Mouse (Mus musculus) hindbrain, postnatal 0 days (tissue): ENCODE results near the gene Fgfr2. TPM values are rescaled to one million over a fixed set of nuclear protein-coding genes. Genes with fewer than 3 reads are reported as not detected.
A peak's percentile ranks its signal among the peaks of the same experiment; 100 is the strongest.

Source experiments
- ATAC-seq: fragments of 200-750 bp; cut with Nextera tagmentation; 2 replicates; pipeline ENCODE4 v1.8.0; 2017; ENCODE audit warnings: mild to moderate bottlenecking, moderate TSS enrichment, moderate library complexity
- DNase-seq: peaks from one replicate; pipeline ENCODE4 v3.0.0-alpha.2; 2015; ENCODE audit warnings: low spot score
- H3K27ac ChIP-seq: fragments of 300-500 bp; sonication (generic); 2 replicates; pipeline ENCODE4 v1.5.1; 2014; ENCODE audit warnings: mild to moderate bottlenecking
- H3K27me3 ChIP-seq: fragments of 300-500 bp; sonication (generic); 2 replicates; pipeline ENCODE4 v1.6.1; 2014; ENCODE audit warnings: low read length, mixed read lengths; ENCODE audit not compliant: insufficient read depth
- H3K36me3 ChIP-seq: fragments of 300-500 bp; sonication (generic); 2 replicates; pipeline ENCODE4 v1.6.1; 2014; ENCODE audit warnings: low read length, mixed read lengths; ENCODE audit not compliant: insufficient read depth
- H3K4me1 ChIP-seq: fragments of 300-500 bp; sonication (generic); 2 replicates; pipeline ENCODE4 v1.6.1; 2014; ENCODE audit warnings: antibody characterized with exemption, low read length, mixed read lengths; ENCODE audit not compliant: insufficient read depth
- H3K4me2 ChIP-seq: fragments of 300-500 bp; sonication (generic); 2 replicates; pipeline ENCODE4 v1.6.1; 2014; ENCODE audit warnings: low read depth, mild to moderate bottlenecking, low read length, moderate library complexity, mixed read lengths
- H3K4me3 ChIP-seq: fragments of 300-500 bp; sonication (generic); 2 replicates; pipeline ENCODE4 v1.5.1; 2014; ENCODE audit warnings: low read length
- H3K9ac ChIP-seq: fragments of 300-500 bp; sonication (generic); replicated peaks from 2 replicates; pipeline ENCODE4 v1.6.1; 2014; ENCODE audit warnings: mild to moderate bottlenecking, low read length, moderate library complexity, mixed read lengths
- H3K9me3 ChIP-seq: fragments of 300-500 bp; sonication (generic); 2 replicates; pipeline ENCODE4 v1.6.1; 2016; ENCODE audit warnings: low read length, mixed read lengths
- CTCF ChIP-seq: IDR thresholded peaks from 2 replicates; pipeline ENCODE4 v1.5.1; 2016; ENCODE audit warnings: antibody characterized with exemption, control low read depth, low read depth
- WGBS: fragments of 180-500 bp; shearing (Covaris S2); extraction: QIAGEN DNeasy Blood & Tissue Kit; methylation state at CpG from one replicate; pipeline ENCODE4 v1.1.7; 2014; 5-methylcytosine and 5-hydroxymethylcytosine counted together
- polyA plus RNA-seq: library from polyadenylated mRNA; unstranded; fragments of >200 nt; fragmentation: Nextera tagmentation; extraction: Ambion mirVana; gene quantifications from 2 replicates; pipeline ENCODE4 v1.2.1, GENCODE M21; 2015
- total RNA-seq: library from RNA; depleted of rRNA; stranded (reverse); fragments of >200 nt; gene quantifications from 2 replicates; pipeline ENCODE4 v1.2.3, GENCODE M21; 2014

Gene Fgfr2
- total and polyA plus RNA-seq, 2 experiments from 2014 or later, result 17.3 to 49.0 TPM

GRCm38 (mm10) chr7:132167239-132167638 lies 955.9 kb downstream of the Fgfr2 start:
- DNase-seq, result peak; percentile 46
- no peaks in the 10 kb centered on the region for H3K36me3 ChIP-seq
- ATAC-seq, result peak; percentile 40; the same call in 1 of the 2 replicates
- 0 out of 2 replicates have a peak, but pooled peaks cover 2% of the 10 kb centered on the region for H3K4me1 ChIP-seq
- no peak for TF ChIP-seq CTCF
- no peaks in the 10 kb centered on the region for H3K9me3 ChIP-seq
- H3K27ac ChIP-seq, result no peak overlapping the region
- H3K9ac ChIP-seq, result no peak overlapping the region
- no peaks in the 10 kb centered on the region for H3K27me3 ChIP-seq
- no peak overlapping the region for H3K4me2 ChIP-seq
- H3K4me3 ChIP-seq, result no peak overlapping the region
- WGBS, result 45% methylated on average over 4 of the region's 4 CpGs

- ATAC-seq (peak; percentile 53; the same call in 1 of the 2 replicates), DNase-seq (no peak)
- H3K9ac ChIP-seq, result no peak overlapping the region
- H3K9me3 ChIP-seq, result no peaks in the 10 kb centered on the region
- H3K4me2 ChIP-seq, result no peak overlapping the region
- H3K27ac ChIP-seq, result no peak overlapping the region
- H3K27me3 ChIP-seq, result no peaks in the 10 kb centered on the region
- WGBS, result 55% methylated on average over 3 of the region's 3 CpGs
- H3K36me3 ChIP-seq, result no peaks in the 10 kb centered on the region
- 0 out of 2 replicates have a peak, but pooled peaks cover 4% of the 10 kb centered on the region for H3K4me1 ChIP-seq
- H3K4me3 ChIP-seq, result no peak overlapping the region
- TF ChIP-seq CTCF, result no peak
Measured at GRCm38 (mm10) chr7:132162254-132162653, 960.9 kb downstream of the Fgfr2 start.

- H3K9me3 ChIP-seq, result no peaks in the 10 kb centered on the region
- H3K9ac ChIP-seq, result no peak overlapping the region
- no peak overlapping the region for H3K4me3 ChIP-seq
- 57% methylated on average over 9 of the region's 9 CpGs for WGBS
- peaks cover 16% of the 10 kb centered on the region for H3K4me1 ChIP-seq
- DNase-seq (peak; percentile 53), ATAC-seq (peak; percentile 58)
- no peak for TF ChIP-seq CTCF
- no peaks in the 10 kb centered on the region for H3K36me3 ChIP-seq
- peak overlapping the region; percentile 60 for H3K27ac ChIP-seq
- no peaks in the 10 kb centered on the region for H3K27me3 ChIP-seq
- no peak overlapping the region for H3K4me2 ChIP-seq
Measured at GRCm38 (mm10) chr7:132158321-132159025, 964.7 kb downstream of the Fgfr2 start.

DNA sequence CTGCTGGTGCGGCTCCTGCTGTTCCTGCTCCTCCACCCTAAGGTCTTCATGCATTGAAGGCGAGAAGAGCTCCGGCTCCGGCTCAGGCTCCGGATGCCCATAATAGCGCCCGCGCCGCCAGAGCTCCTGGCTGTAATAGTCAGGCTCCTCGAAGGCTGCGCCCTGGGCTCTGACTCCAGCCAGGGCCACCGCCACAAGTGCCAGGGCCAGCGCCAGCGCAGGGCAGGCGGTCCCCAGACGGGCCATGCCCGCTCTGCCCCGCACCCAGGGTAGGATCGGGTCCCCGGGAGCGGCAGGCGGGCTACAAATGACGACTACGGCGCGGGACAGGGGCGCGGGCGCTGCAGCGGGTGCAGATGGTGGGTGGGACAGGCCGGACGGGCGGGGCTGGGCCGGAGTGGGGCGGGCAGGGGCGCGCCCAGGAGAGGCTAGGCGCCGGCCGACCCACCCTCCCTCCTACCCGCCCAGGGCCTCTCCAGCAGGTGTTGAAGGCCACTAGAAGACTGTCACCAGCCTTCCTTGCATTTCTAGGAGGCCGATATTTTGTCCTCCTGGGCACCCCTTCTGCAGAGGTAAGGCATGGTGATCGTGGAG lies 968.7 kb downstream of the Fgfr2 start, which contains the start of gene Cpxm2:
TSS of gene Cpxm2 (minus strand) at position 372 of the 594 bp plus-strand sequence.
- DNase-seq, result peak; percentile 38
- H3K27ac ChIP-seq, result no peak within 1 kb of the TSS
- no peak for TF ChIP-seq CTCF

DNA sequence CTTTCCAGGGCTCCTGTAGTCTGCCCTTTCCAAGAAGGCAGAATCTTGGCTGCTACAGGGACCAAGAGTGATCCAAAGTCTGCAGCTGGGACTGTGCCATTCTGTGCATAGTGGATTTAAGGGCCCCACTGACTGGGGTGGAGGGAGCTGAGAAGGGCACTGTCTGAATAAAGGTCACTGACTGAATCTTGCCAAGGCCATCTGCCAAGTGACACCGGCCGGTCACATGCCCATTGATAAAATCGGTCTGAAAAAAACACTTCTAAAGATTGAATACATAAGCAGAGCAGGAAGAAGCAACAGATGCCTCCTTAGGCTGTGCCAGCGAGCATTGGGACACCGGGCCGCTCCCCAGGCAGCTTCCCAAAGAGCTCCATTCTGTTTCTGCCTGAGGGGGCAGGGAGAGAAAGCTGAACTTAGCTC lies 969.4 kb downstream of the Fgfr2 start:
- H3K9me3 ChIP-seq, result no peaks in the 10 kb centered on the region

More for the DNA sequence above, 968.7 kb downstream of the Fgfr2 start, which contains the start of gene Cpxm2:
- H3K4me2 ChIP-seq, result peak within 1 kb of the TSS; percentile 62
- no peaks in the 10 kb centered on the region for H3K9me3 ChIP-seq
- no peaks in the 10 kb centered on the region for H3K36me3 ChIP-seq
- peaks cover 15% of the 10 kb centered on the region for H3K4me1 ChIP-seq
- 4% methylated on average over 40 of the region's 43 CpGs for WGBS
- no peak; the same call in 1 of the 2 replicates for ATAC-seq
- no peaks in the 10 kb centered on the region for H3K27me3 ChIP-seq
- H3K9ac ChIP-seq, result peak within 1 kb of the TSS; percentile 38
- peak within 1 kb of the TSS; percentile 30 for H3K4me3 ChIP-seq

GRCm38 (mm10) chr7:132145227-132145800 lies 977.8 kb downstream of the Fgfr2 start:
- H3K9ac ChIP-seq, result no peak overlapping the region
- no peak for TF ChIP-seq CTCF
- H3K4me1 ChIP-seq, result no peaks in the 10 kb centered on the region
- ATAC-seq (no peak), DNase-seq (no peak)
- H3K36me3 ChIP-seq, result no peaks in the 10 kb centered on the region
- WGBS, result 70% methylated on average over 15 of the region's 15 CpGs
- no peaks in the 10 kb centered on the region for H3K27me3 ChIP-seq
- H3K4me2 ChIP-seq, result no peak overlapping the region
- H3K4me3 ChIP-seq, result no peak overlapping the region
- no peak overlapping the region for H3K27ac ChIP-seq
- no peaks in the 10 kb centered on the region for H3K9me3 ChIP-seq

More for the DNA sequence above, 969.4 kb downstream of the Fgfr2 start:
- Histone ChIP-seq H3K27me3 (no peaks in the 10 kb centered on the region), H3K4me2 (peak overlapping the region; percentile 62), H3K9ac (no peak overlapping the region), H3K4me1 (peaks cover 15% of the 10 kb centered on the region), H3K27ac (no peak overlapping the region), H3K36me3 (no peaks in the 10 kb centered on the region), H3K4me3 (peak overlapping the region; percentile 30)
- DNase-seq (peak; percentile 76), ATAC-seq (peak; percentile 82)
- 19% methylated on average over 6 of the region's 6 CpGs for WGBS
- TF ChIP-seq CTCF, result no peak
